Mouse (Mus musculus): ENCODE data around the gene Gm17727.
"Not testable (repeated sequence)": the region's sequence is repeated elsewhere in the genome, so short reads cannot be mapped to it uniquely, and the experiment has no call there.

DNA sequence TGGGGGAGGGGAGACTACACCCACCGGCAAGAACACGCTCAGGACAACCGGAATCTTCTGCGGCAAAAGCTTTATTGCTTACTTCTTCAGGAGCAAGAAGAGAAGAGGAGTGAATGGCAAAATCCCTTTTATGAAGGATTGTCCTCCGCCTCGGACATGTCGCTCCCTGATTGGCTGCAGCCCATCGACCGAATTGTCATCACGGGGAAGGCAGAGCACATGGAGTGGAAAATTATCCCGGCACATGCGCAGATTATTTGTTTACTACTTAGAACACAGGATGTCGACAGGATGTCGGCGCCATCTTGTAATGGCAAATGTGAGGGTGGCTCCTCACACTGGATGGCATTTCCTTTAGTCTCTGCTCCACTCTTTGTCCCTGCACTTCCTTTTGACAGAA, 40.0 kb upstream of the Gm17727 start:
- TF ChIP-seq CTCF, EP300 (IDR thresholded peaks at IDR 0.05; ENCODE audit: low read depth): not testable (repeated sequence)

Data from heart, postnatal 0 days (tissue).